Mouse (Mus musculus): ENCODE measurements at regions not wholly inside any gene's neighbourhood (a gene's known extent, or its start where the extent isn't known, plus 50 kb on each side); places are given as distances from the start of the nearest gene placed in this dataset.

GRCm38 (mm10) chr12:15897539-15897938, 80.8 kb upstream of the Trib2 start:
- DNase-seq (ENCODE audit: extremely low read depth, insufficient read length, low spot score): no peak

GRCm38 (mm10) chr12:15896511-15896910, 79.8 kb upstream of the Trib2 start:
- DNase-seq (ENCODE audit: extremely low read depth, insufficient read length, low spot score): no peak

- no peak for DNase-seq (ENCODE audit: extremely low read depth, insufficient read length, low spot score)
Observed at GRCm38 (mm10) chr12:15895215-15895614, 78.5 kb upstream of the Trib2 start.

- no peak for DNase-seq (ENCODE audit: extremely low read depth, insufficient read length, low spot score)
Observed at GRCm38 (mm10) chr12:15890591-15890990, 73.9 kb upstream of the Trib2 start.

GRCm38 (mm10) chr12:15879907-15880430, 63.2 kb upstream of the Trib2 start:
- no peak for DNase-seq (ENCODE audit: extremely low read depth, insufficient read length, low spot score)

Data from 3134 (cell line).